ENCODE assay signal across 20 mouse cellular contexts in genomic region chr7:88056438-88056837, GRCm38 (mm10).
DNase-seq lines count a peak whose midpoint lies in the region; ATAC-seq and TF ChIP-seq lines count a peak whose summit lies in the region.
"Had no signal": no experiment of that assay in that cellular context is flagged by ENCODE, and none has a peak within 500 bp of the region (broad histone marks: within the 10 kb centered on the region; RNA-seq: fewer than 3 reads in every experiment).

No protein-coding gene starts in this region.

- no peak for ATAC-seq in lung, embryonic 14.5 days (ENCODE audit: insufficient read depth)
- ATAC-seq: intestine, embryonic 16.5 days had no signal

- H3K36me3 ChIP-seq in lung, embryonic 14.5 days (ENCODE audit: insufficient read depth) = no peaks in the 10 kb centered on the region
- H3K36me3 ChIP-seq: embryonic facial prominence, embryonic 10.5 days; G1E; heart, embryonic 10.5 days had no signal

- intact Hi-C loops in left cerebral cortex, postnatal 10 days (cut with DNase I) = no loop called here

- 27% methylated on average over 2 of the region's 2 CpGs for WGBS in lung, embryonic 14.5 days
- 42% methylated on average over 2 of the region's 2 CpGs for WGBS in lung, adult 2 months

- no peak overlapping the region for H3K4me2 ChIP-seq in lung, embryonic 14.5 days
- H3K4me2 ChIP-seq: hindbrain, embryonic 14.5 days had no signal

- no peak overlapping the region for H3K9ac ChIP-seq in lung, embryonic 14.5 days
- H3K9ac ChIP-seq: hindbrain, embryonic 14.5 days had no signal

- no peak for TF ChIP-seq POLR2A in lung, adult 2 months (IDR thresholded peaks at IDR 0.05; ENCODE audit: borderline replicate concordance, extremely low read depth, low read depth, low read length)
- TF ChIP-seq POLR2A in brain, embryonic 14.5 days (IDR thresholded peaks at IDR 0.05; ENCODE audit: borderline replicate concordance, extremely low read depth, insufficient read depth, insufficient read length, poor library complexity, severe bottlenecking) = no peak

- H3K9me3 ChIP-seq in lung, embryonic 14.5 days (ENCODE audit: low read depth, low read length) = no peaks in the 10 kb centered on the region
- H3K9me3 ChIP-seq: embryonic facial prominence, embryonic 10.5 days; G1E; heart, embryonic 10.5 days had no signal

- H3K4me1 ChIP-seq in lung, embryonic 14.5 days (ENCODE audit: insufficient read depth) = no peaks in the 10 kb centered on the region
- no peaks in the 10 kb centered on the region for H3K4me1 ChIP-seq in lung, adult 2 months (ENCODE audit: control insufficient read depth, insufficient read depth, low read length)
- H3K4me1 ChIP-seq: embryonic facial prominence, embryonic 10.5 days; heart, embryonic 10.5 days had no signal

- H3K4me3 ChIP-seq in lung, embryonic 14.5 days (ENCODE audit: low read depth, low read length) = no peak overlapping the region
- H3K4me3 ChIP-seq in lung, adult 2 months (replicated peaks; ENCODE audit: extremely low read depth, low read depth, low read length) = no peak overlapping the region
- H3K4me3 ChIP-seq: embryonic facial prominence, embryonic 10.5 days; erythroblast, embryonic 14.5 days; heart, embryonic 10.5 days had no signal

- no peaks in the 10 kb centered on the region for H3K27me3 ChIP-seq in lung, embryonic 14.5 days (ENCODE audit: insufficient read depth, low read length)

- DNase-seq in lung, embryonic 14.5 days = peak; percentile 4
- no peak for DNase-seq in lung, adult 2 months
- peak; percentile 33 for DNase-seq in brain, embryonic 14.5 days (ENCODE audit: low read depth)
- peak; percentile 11 for DNase-seq in embryo, embryonic 11 days
- peak; percentile 1 for DNase-seq in retina, postnatal 1 day
- no peak for DNase-seq in left cerebral cortex, postnatal 10 days (ENCODE audit: extremely low spot score in 1 of 2, low spot score in 2 of 2)
- DNase-seq in right cerebral cortex, postnatal 4 days = no peak
- DNase-seq: adrenal gland, postnatal 14 days; cerebellum, adult 2 months; cerebellum, postnatal 10 days; gastrocnemius, postnatal 36 days; heart, adult 18-20 months; heart, postnatal 10 days; kidney, adult 2 months had no signal

- no peak overlapping the region for H3K27ac ChIP-seq in lung, embryonic 14.5 days (ENCODE audit: low read depth)
- H3K27ac ChIP-seq: embryonic facial prominence, embryonic 10.5 days; heart, embryonic 10.5 days; hindbrain, embryonic 14.5 days had no signal

- TF ChIP-seq CTCF in lung, embryonic 14.5 days (IDR thresholded peaks at IDR 0.05; ENCODE audit: low read depth) = no peak
- TF ChIP-seq CTCF in lung, adult 2 months (IDR thresholded peaks at IDR 0.05; ENCODE audit: insufficient read depth, low read length) = no peak
- no peak for TF ChIP-seq CTCF in brain, embryonic 14.5 days (IDR thresholded peaks at IDR 0.05; ENCODE audit: borderline replicate concordance, extremely low read depth, insufficient read depth, insufficient read length)

Comparison
In these comparisons a context has a peak if more than half of its experiments do, and no peak if none do; other contexts are left out.
1. DNase-seq: peak in lung, embryonic 14.5 days (single experiment), brain, embryonic 14.5 days (single experiment), embryo, embryonic 11 days (single experiment) and retina, postnatal 1 day (single experiment); none in lung, adult 2 months (single experiment), left cerebral cortex, postnatal 10 days (0 of 2) and right cerebral cortex, postnatal 4 days (single experiment).